In the genomic region with DNA sequence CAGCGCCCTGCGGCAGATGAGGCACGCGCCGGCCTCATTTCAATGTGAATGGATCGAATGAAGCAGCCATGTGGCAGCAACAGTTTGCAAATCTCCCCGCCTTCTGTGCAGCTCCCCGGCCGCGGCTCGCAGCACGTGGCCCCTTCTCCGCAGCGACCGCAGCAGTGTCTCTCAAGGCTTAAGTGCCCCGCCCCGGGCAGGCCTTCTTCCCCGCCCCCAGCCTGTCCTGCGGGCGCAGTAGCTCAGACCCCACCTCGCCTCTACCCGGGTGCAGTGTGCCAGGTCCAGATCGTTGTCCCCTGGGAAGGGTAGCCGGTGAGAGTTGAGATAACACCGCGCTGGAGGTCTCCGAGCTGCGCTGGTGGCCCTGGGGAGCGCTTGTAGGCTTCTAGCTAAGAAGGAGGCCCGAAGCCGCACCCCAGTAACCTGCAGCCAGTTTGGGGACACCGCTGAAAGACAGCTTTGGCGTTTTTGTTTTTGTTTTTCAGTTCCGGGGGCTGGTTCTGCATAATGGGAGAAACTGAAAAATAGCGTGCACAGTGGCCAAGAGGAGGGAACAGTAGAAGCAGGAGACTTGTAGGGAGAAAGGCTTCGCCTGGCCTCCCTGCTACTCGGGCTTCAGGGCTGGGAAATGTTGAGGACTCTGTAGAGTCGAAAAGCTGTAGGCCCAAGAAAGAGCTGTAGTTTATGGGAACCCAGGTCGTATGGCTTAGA, we compare ENCODE assay signal across 8 mouse cellular contexts. TPM values are rescaled to one million over a fixed set of nuclear protein-coding genes. Genes with fewer than 3 reads are reported as not detected.
DNase-seq lines count a peak whose midpoint lies in the region; ATAC-seq and TF ChIP-seq lines count a peak whose summit lies in the region.

No protein-coding gene starts in this region.

- H3K36me3 ChIP-seq in kidney, embryonic 15.5 days: no peaks in the 10 kb centered on the region
- no peaks in the 10 kb centered on the region for H3K36me3 ChIP-seq in forebrain, embryonic 13.5 days (ENCODE audit: poor library complexity, severe bottlenecking)
- H3K36me3 ChIP-seq in intestine, postnatal 0 days (ENCODE audit: control insufficient read depth, insufficient read depth): no peaks in the 10 kb centered on the region
- no peaks in the 10 kb centered on the region for H3K36me3 ChIP-seq in liver, embryonic 15.5 days (replicated peaks)

- H3K9ac ChIP-seq in kidney, embryonic 15.5 days: peak overlapping the region; percentile 45
- 0 out of 2 replicates have a peak overlapping the region, but pooled peaks have one; percentile 26 for H3K9ac ChIP-seq in forebrain, embryonic 13.5 days
- no peak overlapping the region for H3K9ac ChIP-seq in intestine, postnatal 0 days (ENCODE audit: low read depth, low read length)
- peak overlapping the region; percentile 11; the same call in 1 of the 2 replicates for H3K9ac ChIP-seq in liver, embryonic 15.5 days

- H3K4me3 ChIP-seq in kidney, embryonic 15.5 days (replicated peaks): peak overlapping the region; percentile 41
- H3K4me3 ChIP-seq in forebrain, embryonic 13.5 days: peak overlapping the region; percentile 34
- peak overlapping the region; percentile 30 for H3K4me3 ChIP-seq in intestine, postnatal 0 days (ENCODE audit: low read depth, low read length)
- peak overlapping the region; percentile 43 for H3K4me3 ChIP-seq in liver, embryonic 15.5 days (replicated peaks)

- ATAC-seq in kidney, embryonic 15.5 days (replicated peaks; ENCODE audit: low FRiP score): 0 out of 2 replicates have a peak, but pooled peaks have one; percentile 7
- peak; percentile 87 for ATAC-seq in forebrain, embryonic 13.5 days
- ATAC-seq in intestine, postnatal 0 days: no peak
- ATAC-seq in liver, embryonic 15.5 days (ENCODE audit: insufficient read depth): peak; percentile 64

- TF ChIP-seq CTCF in intestine, postnatal 0 days (IDR thresholded peaks at IDR 0.05; ENCODE audit: low read depth): no peak

- H3K27ac ChIP-seq in kidney, embryonic 15.5 days: no peak overlapping the region
- peak overlapping the region; percentile 14 for H3K27ac ChIP-seq in forebrain, embryonic 13.5 days
- H3K27ac ChIP-seq in intestine, postnatal 0 days (ENCODE audit: low read depth, low read length): no peak overlapping the region
- H3K27ac ChIP-seq in liver, embryonic 15.5 days (replicated peaks): peak overlapping the region; percentile 61; the same call in 1 of the 2 replicates

- 10% methylated on average over 39 of the region's 39 CpGs for WGBS in kidney, embryonic 15.5 days
- WGBS in forebrain, embryonic 13.5 days: 2% methylated on average over 39 of the region's 39 CpGs
- 25% methylated on average over 39 of the region's 39 CpGs for WGBS in intestine, postnatal 0 days
- 7% methylated on average over 39 of the region's 39 CpGs for WGBS in liver, embryonic 15.5 days (ENCODE audit: insufficient replicate concordance)

- peaks cover 76% of the 10 kb centered on the region for H3K4me1 ChIP-seq in kidney, embryonic 15.5 days
- H3K4me1 ChIP-seq in forebrain, embryonic 13.5 days: peaks cover 74% of the 10 kb centered on the region
- peaks cover 20% of the 10 kb centered on the region for H3K4me1 ChIP-seq in intestine, postnatal 0 days (replicated peaks; ENCODE audit: control insufficient read depth, insufficient read depth, low read length)
- H3K4me1 ChIP-seq in liver, embryonic 15.5 days (replicated peaks): peaks cover 81% of the 10 kb centered on the region

- H3K27me3 ChIP-seq in kidney, embryonic 15.5 days: peaks cover 81% of the 10 kb centered on the region
- peaks cover 98% of the 10 kb centered on the region for H3K27me3 ChIP-seq in forebrain, embryonic 13.5 days
- H3K27me3 ChIP-seq in intestine, postnatal 0 days (replicated peaks; ENCODE audit: control insufficient read depth, insufficient read depth, low read length): peaks cover 34% of the 10 kb centered on the region
- peaks cover 77% of the 10 kb centered on the region for H3K27me3 ChIP-seq in liver, embryonic 15.5 days

- no peaks in the 10 kb centered on the region for H3K9me3 ChIP-seq in kidney, embryonic 15.5 days (replicated peaks)
- H3K9me3 ChIP-seq in forebrain, embryonic 13.5 days (replicated peaks): no peaks in the 10 kb centered on the region; the same call in 1 of the 2 replicates
- no peaks in the 10 kb centered on the region for H3K9me3 ChIP-seq in intestine, postnatal 0 days (ENCODE audit: control insufficient read depth)
- H3K9me3 ChIP-seq in liver, embryonic 15.5 days (replicated peaks): no peaks in the 10 kb centered on the region

- DNase-seq in kidney, adult 11 months: no peak
- peak; percentile 90 for DNase-seq in ZHBTc4 (ENCODE audit: low read depth, low spot score)
- DNase-seq in right cerebral cortex, postnatal 14 days: peak; percentile 69
- no peak for DNase-seq in natural killer cell, adult 2 months (ENCODE audit: low spot score in 2 of 2)

- H3K4me2 ChIP-seq in kidney, embryonic 15.5 days: peak overlapping the region; percentile 67
- H3K4me2 ChIP-seq in forebrain, embryonic 13.5 days: peak overlapping the region; percentile 61
- peak overlapping the region; percentile 64 for H3K4me2 ChIP-seq in intestine, postnatal 0 days (replicated peaks; ENCODE audit: low read depth)
- H3K4me2 ChIP-seq in liver, embryonic 15.5 days: peak overlapping the region; percentile 78

RNA-seq across cellular contexts. Expression of a gene that starts 2.8 kb away (rescaled TPM):
- polyA plus RNA-seq in kidney, embryonic 15.5 days (2015; fragmentation: Nextera tagmentation; extraction: Ambion mirVana): 9.9 and 10.5 TPM in 2 replicates
- 3.9 and 4.0 TPM in 2 replicates for polyA plus RNA-seq in forebrain, embryonic 13.5 days (2015; fragmentation: Nextera tagmentation; extraction: Ambion mirVana)
- polyA plus RNA-seq in intestine, postnatal 0 days (2015; fragmentation: Nextera tagmentation; extraction: Ambion mirVana): 3.7 and 4.1 TPM in 2 replicates
- 1.9 and 2.1 TPM in 2 replicates for polyA plus RNA-seq in liver, embryonic 15.5 days (2015; fragmentation: Nextera tagmentation; extraction: Ambion mirVana)

RNA-seq across cellular contexts. Expression of a gene that starts 28.3 kb away (rescaled TPM):
- 0.91 and 0.98 TPM in 2 replicates for polyA plus RNA-seq in kidney, embryonic 15.5 days (2015; fragmentation: Nextera tagmentation; extraction: Ambion mirVana)
- polyA plus RNA-seq in forebrain, embryonic 13.5 days (2015; fragmentation: Nextera tagmentation; extraction: Ambion mirVana): 2.3 and 3.4 TPM in 2 replicates
- polyA plus RNA-seq in intestine, postnatal 0 days (2015; fragmentation: Nextera tagmentation; extraction: Ambion mirVana): 1.1 and 1.4 TPM in 2 replicates
- 2.9 and 3.4 TPM in 2 replicates for polyA plus RNA-seq in liver, embryonic 15.5 days (2015; fragmentation: Nextera tagmentation; extraction: Ambion mirVana)

RNA-seq across cellular contexts. Expression of a gene that starts 34.2 kb away (rescaled TPM):
- 17.6 and 19.6 TPM in 2 replicates for polyA plus RNA-seq in kidney, embryonic 15.5 days (2015; fragmentation: Nextera tagmentation; extraction: Ambion mirVana)
- polyA plus RNA-seq in forebrain, embryonic 13.5 days (2015; fragmentation: Nextera tagmentation; extraction: Ambion mirVana): 21.2 and 23.5 TPM in 2 replicates
- 21.8 and 24.3 TPM in 2 replicates for polyA plus RNA-seq in intestine, postnatal 0 days (2015; fragmentation: Nextera tagmentation; extraction: Ambion mirVana)
- polyA plus RNA-seq in liver, embryonic 15.5 days (2015; fragmentation: Nextera tagmentation; extraction: Ambion mirVana): 6.3 and 6.4 TPM in 2 replicates

RNA-seq across cellular contexts. Expression of a gene that starts 51.7 kb away (rescaled TPM):
- 0.72 and 1.1 TPM in 2 replicates for polyA plus RNA-seq in kidney, embryonic 15.5 days (2015; fragmentation: Nextera tagmentation; extraction: Ambion mirVana)
- polyA plus RNA-seq in forebrain, embryonic 13.5 days (2015; fragmentation: Nextera tagmentation; extraction: Ambion mirVana): 6.2 and 8.0 TPM in 2 replicates
- 1.3 TPM in 2 replicates for polyA plus RNA-seq in intestine, postnatal 0 days (2015; fragmentation: Nextera tagmentation; extraction: Ambion mirVana)
- 0.08 and 0.26 TPM in 2 replicates for polyA plus RNA-seq in liver, embryonic 15.5 days (2015; fragmentation: Nextera tagmentation; extraction: Ambion mirVana)

Comparison
In these comparisons a context has a peak if more than half of its experiments do, and no peak if none do; other contexts are left out.
1. H3K27ac ChIP-seq: peak in forebrain, embryonic 13.5 days (single experiment) and liver, embryonic 15.5 days (single experiment); none in kidney, embryonic 15.5 days (single experiment) and intestine, postnatal 0 days (single experiment).
2. DNase-seq: peak in ZHBTc4 (single experiment) and right cerebral cortex, postnatal 14 days (single experiment); none in kidney, adult 11 months (single experiment) and natural killer cell, adult 2 months (0 of 2).
3. Peak in every context shown above with its lines, with median percentiles within 50 percentile points of each other: H3K4me2 ChIP-seq and H3K4me3 ChIP-seq.